Mouse (Mus musculus) CH12.LX (cell line): ENCODE data around the gene Tmem164.

Source experiments
- CHD1 ChIP-seq: IDR thresholded peaks from 2 replicates; pipeline ENCODE4 v1.6.1; 2012; ENCODE audit warnings: low read depth, low read length, improper control_type of control experiment, inconsistent platforms
- CTCF ChIP-seq, 2 experiments: IDR thresholded peaks in 1 of 2; conservative IDR thresholded peaks in 1 of 2; 2 replicates each; pipeline ENCODE4 v1.5.1; 2011 to 2012; ENCODE audit warnings: low read depth in 2 of 2, low read length in 2 of 2, improper control_type of control experiment in 1 of 2, inconsistent platforms in 1 of 2, mild to moderate bottlenecking in 1 of 2, moderate library complexity in 1 of 2
- E2F4 ChIP-seq: IDR thresholded peaks from 2 replicates; pipeline ENCODE4 v1.6.1; 2011; ENCODE audit warnings: low read depth, low read length, improper control_type of control experiment; ENCODE audit not compliant: insufficient replicate concordance
- EP300 ChIP-seq: IDR thresholded peaks from 2 replicates; pipeline ENCODE4 v1.6.1; 2011; ENCODE audit warnings: low read length, improper control_type of control experiment
- JUND ChIP-seq: conservative IDR thresholded peaks from 2 replicates; pipeline ENCODE4 v1.6.1; 2011; ENCODE audit warnings: low read depth, low read length, improper control_type of control experiment
- MYC ChIP-seq: IDR thresholded peaks from 2 replicates; pipeline ENCODE4 v1.6.1; 2011; ENCODE audit warnings: low read depth, mild to moderate bottlenecking, improper control_type of control experiment, low read length
- NELFE ChIP-seq: IDR thresholded peaks from 2 replicates; pipeline ENCODE4 v1.6.1; 2011; ENCODE audit warnings: low read depth, low read length, improper control_type of control experiment
- NRF1 ChIP-seq: IDR thresholded peaks from 2 replicates; pipeline ENCODE4 v1.6.1; 2014; ENCODE audit warnings: low read depth, mild to moderate bottlenecking, inconsistent platforms, low read length, improper control_type of control experiment, moderate library complexity
- RCOR1 ChIP-seq: conservative IDR thresholded peaks from 2 replicates; pipeline ENCODE4 v1.6.1; 2012; ENCODE audit warnings: low read depth, mild to moderate bottlenecking, inconsistent platforms, low read length, improper control_type of control experiment
- TBP ChIP-seq: conservative IDR thresholded peaks from 2 replicates; pipeline ENCODE4 v1.6.1; 2011; ENCODE audit warnings: low read depth, low read length, improper control_type of control experiment
- UBTF ChIP-seq: IDR thresholded peaks from 2 replicates; pipeline ENCODE4 v1.6.1; 2012; ENCODE audit warnings: low read depth, mild to moderate bottlenecking, inconsistent platforms, low read length, improper control_type of control experiment, moderate library complexity
- ZC3H11A ChIP-seq: IDR thresholded peaks from 2 replicates; pipeline ENCODE4 v1.6.1; 2012; ENCODE audit warnings: low read depth, mild to moderate bottlenecking, inconsistent platforms, low read length, improper control_type of control experiment
- ZMIZ1 ChIP-seq: IDR thresholded peaks from 2 replicates; pipeline ENCODE4 v1.6.1; 2012; ENCODE audit warnings: low read depth, mild to moderate bottlenecking, inconsistent platforms, low read length, improper control_type of control experiment

GRCm38 (mm10) chrX:142702566-142702965 is 21.4 kb downstream of the Tmem164 start:
- TF ChIP-seq MYC = no peak
- no peak for TF ChIP-seq CTCF (conservative IDR thresholded peaks at IDR 0.05 in 1 of 2, IDR thresholded peaks at IDR 0.05 in 1 of 2; ENCODE audit: low read depth in 2 of 2, low read length in 2 of 2)
- TF ChIP-seq RCOR1 = no peak
- no peak for TF ChIP-seq JUND
- TF ChIP-seq E2F4 = no peak
- TF ChIP-seq NELFE = no peak
- no peak for TF ChIP-seq EP300
- no peak for TF ChIP-seq ZMIZ1
- TF ChIP-seq CHD1 = no peak
- TF ChIP-seq ZC3H11A = no peak
- no peak for TF ChIP-seq NRF1
- no peak for TF ChIP-seq UBTF
- TF ChIP-seq TBP = no peak
